ENCODE assay signal across 25 mouse cellular contexts in the genomic region with DNA sequence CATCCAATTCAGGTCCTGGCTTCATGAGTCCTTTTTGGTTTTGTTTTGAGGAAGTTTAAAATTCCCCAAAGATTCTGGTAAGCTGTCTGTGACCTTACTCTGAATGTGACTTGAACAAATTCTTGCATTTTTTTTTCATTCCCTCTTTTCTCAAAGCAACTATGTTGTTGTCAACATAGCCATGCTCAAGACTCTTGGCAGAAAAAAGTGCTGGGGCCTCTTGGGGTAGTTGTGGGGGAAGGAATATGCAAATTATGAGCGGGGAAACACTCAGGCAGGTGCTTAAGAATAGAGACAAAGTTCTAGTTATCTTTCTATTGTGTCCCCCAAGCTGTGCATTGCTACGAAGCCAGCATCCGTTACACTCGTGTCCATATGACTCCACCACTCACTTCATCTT.
"Had no signal": no experiment of that assay in that cellular context is flagged by ENCODE, and none has a peak within 500 bp of the region (broad histone marks: within the 10 kb centered on the region; RNA-seq: fewer than 3 reads in every experiment).

No protein-coding gene starts in this region.

- H3K4me2 ChIP-seq: embryonic facial prominence, embryonic 12.5 days; embryonic facial prominence, embryonic 13.5 days; embryonic facial prominence, embryonic 15.5 days; forebrain, embryonic 12.5 days; forebrain, embryonic 13.5 days; forebrain, embryonic 15.5 days had no signal

- H3K9me3 ChIP-seq: embryonic facial prominence, embryonic 10.5 days; embryonic facial prominence, embryonic 12.5 days; embryonic facial prominence, embryonic 15.5 days; forebrain, embryonic 10.5 days; forebrain, embryonic 12.5 days; forebrain, embryonic 13.5 days; forebrain, embryonic 15.5 days; heart, embryonic 10.5 days had no signal

- H3K4me3 ChIP-seq: embryonic facial prominence, embryonic 10.5 days; embryonic facial prominence, embryonic 12.5 days; embryonic facial prominence, embryonic 13.5 days; embryonic facial prominence, embryonic 15.5 days; erythroblast, embryonic 14.5 days; forebrain, embryonic 10.5 days; forebrain, embryonic 12.5 days; forebrain, embryonic 13.5 days; forebrain, embryonic 15.5 days; gastrocnemius, adult 2 months; heart, adult 2 months; heart, embryonic 10.5 days had no signal

- H3K9ac ChIP-seq: embryonic facial prominence, embryonic 12.5 days; embryonic facial prominence, embryonic 13.5 days; embryonic facial prominence, embryonic 15.5 days; forebrain, embryonic 12.5 days; forebrain, embryonic 13.5 days; forebrain, embryonic 15.5 days; forebrain, postnatal 0 days had no signal

- H3K27me3 ChIP-seq: embryonic facial prominence, embryonic 12.5 days; embryonic facial prominence, embryonic 13.5 days; embryonic facial prominence, embryonic 15.5 days; forebrain, embryonic 13.5 days; forebrain, embryonic 15.5 days had no signal

- H3K27ac ChIP-seq: embryonic facial prominence, embryonic 10.5 days; embryonic facial prominence, embryonic 12.5 days; embryonic facial prominence, embryonic 13.5 days; embryonic facial prominence, embryonic 15.5 days; forebrain, embryonic 10.5 days; forebrain, embryonic 12.5 days; forebrain, embryonic 13.5 days; forebrain, embryonic 15.5 days; gastrocnemius, adult 2 months; heart, adult 2 months; heart, embryonic 10.5 days had no signal

- H3K36me3 ChIP-seq: embryonic facial prominence, embryonic 10.5 days; embryonic facial prominence, embryonic 12.5 days; embryonic facial prominence, embryonic 13.5 days; embryonic facial prominence, embryonic 15.5 days; forebrain, embryonic 10.5 days; forebrain, embryonic 12.5 days; forebrain, embryonic 15.5 days; heart, embryonic 10.5 days had no signal

- DNase-seq: cerebellum, adult 9-11 months; cerebellum, postnatal 10 days; cerebellum, postnatal 14 days; cerebellum, postnatal 25 days; cerebellum, postnatal 36 days; embryo, embryonic 11 days; forebrain, postnatal 0 days; gastrocnemius, adult 2 months; gastrocnemius, postnatal 10 days; gastrocnemius, postnatal 14 days; gastrocnemius, postnatal 25 days; gastrocnemius, postnatal 36 days; heart, adult 11 months; heart, adult 18-20 months; heart, adult 2 months had no signal

- H3K4me1 ChIP-seq: embryonic facial prominence, embryonic 10.5 days; embryonic facial prominence, embryonic 12.5 days; embryonic facial prominence, embryonic 13.5 days; embryonic facial prominence, embryonic 15.5 days; forebrain, embryonic 10.5 days; forebrain, embryonic 12.5 days; forebrain, embryonic 13.5 days; forebrain, embryonic 15.5 days had no signal
